Mouse (Mus musculus) embryonic facial prominence, embryonic 11.5 days (tissue): ENCODE measurements at regions not wholly inside any gene's neighbourhood (a gene's known extent, or its start where the extent isn't known, plus 50 kb on each side); places are given as distances from the start of the nearest gene placed in this dataset.

Experiments
- ATAC-seq: fragments of 200-750 bp; cut with Nextera tagmentation; replicated peaks from 2 replicates; pipeline ENCODE4 v1.8.0; 2017; ENCODE audit warnings: low read depth; ENCODE audit not compliant: insufficient number of reproducible peaks, low FRiP score, low TSS enrichment
- DNase-seq: peaks from one replicate; pipeline ENCODE4 v3.0.0-alpha.2; 2015; ENCODE audit warnings: low spot score
- H3K27ac ChIP-seq: fragments of 300-500 bp; sonication (generic); replicated peaks from 2 replicates; pipeline ENCODE4 v1.5.1; 2014; ENCODE audit warnings: mild to moderate bottlenecking, low read depth, low read length, control low read depth
- H3K27me3 ChIP-seq: fragments of 300-500 bp; sonication (generic); 2 replicates; pipeline ENCODE4 v1.6.1; 2014; ENCODE audit warnings: mild to moderate bottlenecking, low read length, moderate library complexity, mixed read lengths; ENCODE audit not compliant: control insufficient read depth, insufficient read depth
- H3K36me3 ChIP-seq: fragments of 300-500 bp; sonication (generic); replicated peaks from 2 replicates; pipeline ENCODE4 v1.6.1; 2014; ENCODE audit warnings: low read depth, mild to moderate bottlenecking, low read length, moderate library complexity, mixed read lengths; ENCODE audit not compliant: control insufficient read depth, insufficient read depth
- H3K4me1 ChIP-seq: fragments of 300-500 bp; sonication (generic); 2 replicates; pipeline ENCODE4 v1.6.1; 2014; ENCODE audit warnings: low read length, mixed read lengths; ENCODE audit not compliant: control insufficient read depth, insufficient read depth
- H3K4me2 ChIP-seq: fragments of 300-500 bp; sonication (generic); 2 replicates; pipeline ENCODE4 v1.6.1; 2014; ENCODE audit warnings: low read depth, mild to moderate bottlenecking, control low read depth, low read length, moderate library complexity
- H3K4me3 ChIP-seq: fragments of 300-500 bp; sonication (generic); 2 replicates; pipeline ENCODE4 v1.5.1; 2014; ENCODE audit warnings: low read depth, low read length, control low read depth
- H3K9ac ChIP-seq: fragments of 300-500 bp; sonication (generic); replicated peaks from 2 replicates; pipeline ENCODE4 v1.6.1; 2014; ENCODE audit warnings: mild to moderate bottlenecking, control low read depth, low read length
- H3K9me3 ChIP-seq: fragments of 300-500 bp; sonication (generic); replicated peaks from 2 replicates; pipeline ENCODE4 v1.6.1; 2016; ENCODE audit warnings: mild to moderate bottlenecking, low read length, inconsistent platforms, mixed read lengths; ENCODE audit not compliant: control insufficient read depth
- WGBS: fragments of 180-500 bp; shearing (Covaris S2); extraction: QIAGEN DNeasy Blood & Tissue Kit; methylation state at CpG from one replicate; pipeline ENCODE4 v1.1.7; 2014; 5-methylcytosine and 5-hydroxymethylcytosine counted together

DNA sequence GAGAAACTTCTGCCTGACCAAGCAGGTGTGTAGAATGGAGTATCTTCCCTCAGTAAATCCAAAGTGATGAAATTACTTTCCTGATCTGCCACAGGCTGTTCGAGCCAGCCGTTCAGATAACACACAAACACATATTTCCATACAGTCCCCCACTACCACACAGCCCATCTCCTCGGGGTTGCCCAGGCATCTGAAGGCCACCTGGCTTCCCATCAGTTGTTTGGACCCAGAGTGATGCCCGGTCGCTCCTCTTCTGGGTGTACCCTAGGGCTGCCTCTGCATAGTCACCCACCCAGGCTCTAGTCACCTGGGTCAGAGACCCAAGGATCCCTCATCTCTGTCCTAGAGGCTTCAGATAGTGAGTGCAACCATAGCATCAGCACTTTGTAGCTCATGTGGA is 107.9 kb downstream of the CK137956 start:
- H3K4me2 ChIP-seq: no peak overlapping the region
- no peak for DNase-seq
- no peak for ATAC-seq
- H3K27me3 ChIP-seq: no peaks in the 10 kb centered on the region
- 92% methylated on average over 5 of the region's 5 CpGs for WGBS
- H3K4me1 ChIP-seq: no peaks in the 10 kb centered on the region
- no peak overlapping the region for H3K27ac ChIP-seq
- H3K36me3 ChIP-seq: no peaks in the 10 kb centered on the region
- no peaks in the 10 kb centered on the region for H3K9me3 ChIP-seq
- no peak overlapping the region for H3K9ac ChIP-seq
- no peak overlapping the region for H3K4me3 ChIP-seq

DNA sequence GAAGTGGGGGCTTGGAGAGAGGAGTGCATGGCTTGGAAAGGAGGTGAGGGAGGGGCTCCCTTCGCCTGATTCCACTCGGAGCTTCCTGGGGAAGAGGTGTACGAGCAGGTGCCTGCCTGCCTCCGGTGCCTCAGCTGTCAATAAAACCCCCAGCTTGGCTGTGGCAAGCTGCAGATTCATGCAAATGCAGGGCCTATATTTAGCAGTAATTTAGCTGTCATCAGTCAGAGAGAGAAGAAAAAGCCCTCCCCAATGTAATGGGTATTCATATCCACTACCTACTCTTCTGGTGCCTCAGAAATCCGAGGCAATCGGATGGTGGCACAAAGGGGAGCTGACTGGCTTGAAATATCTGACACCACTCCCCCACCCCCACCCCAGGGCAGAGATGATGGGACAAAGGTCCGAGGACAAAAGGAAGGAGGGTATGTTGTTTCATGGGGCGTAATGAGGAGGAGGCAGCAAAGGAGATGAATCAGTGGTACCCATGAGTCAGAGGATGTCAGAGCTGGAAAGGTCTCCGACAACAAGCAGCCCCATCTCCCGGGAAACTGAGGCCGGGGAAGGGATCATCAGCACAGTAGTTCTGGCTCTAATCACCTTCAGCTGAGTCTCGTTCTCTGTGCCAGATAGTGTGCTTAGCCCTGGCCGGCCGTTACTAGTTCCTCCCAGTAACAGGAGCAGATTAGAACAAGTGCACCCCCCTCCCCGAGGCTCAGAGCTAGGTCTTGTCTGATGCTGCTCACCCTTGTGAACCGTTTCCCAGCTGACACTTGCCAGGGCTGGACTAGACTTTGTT is 109.2 kb downstream of the CK137956 start:
- 70% methylated on average over 16 of the region's 16 CpGs for WGBS
- Histone ChIP-seq H3K4me1 (no peaks in the 10 kb centered on the region), H3K4me3 (no peak overlapping the region), H3K9me3 (no peaks in the 10 kb centered on the region), H3K36me3 (no peaks in the 10 kb centered on the region), H3K9ac (no peak overlapping the region), H3K27me3 (no peaks in the 10 kb centered on the region), H3K27ac (no peak overlapping the region), H3K4me2 (no peak overlapping the region)
- DNase-seq: no peak
- no peak for ATAC-seq

DNA sequence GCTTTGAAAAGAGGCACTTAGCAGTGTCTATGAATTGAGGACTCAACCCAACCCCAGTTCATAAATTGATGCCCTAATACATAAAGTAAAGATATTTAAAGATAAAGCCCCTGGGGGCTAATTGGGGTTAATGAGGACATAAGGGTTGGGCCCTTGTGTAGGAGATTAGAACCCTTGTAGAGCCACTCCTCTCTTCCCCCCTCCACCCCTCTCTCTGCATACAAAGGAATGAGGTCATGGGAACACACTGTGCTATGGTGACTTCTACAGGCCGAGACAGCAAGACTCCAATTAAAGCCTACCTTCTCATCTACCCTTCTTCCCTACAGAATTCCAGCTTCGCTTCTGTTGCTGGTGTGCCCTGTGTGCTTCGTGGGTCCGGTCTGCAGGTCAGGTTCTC is 110.5 kb downstream of the CK137956 start:
- no peaks in the 10 kb centered on the region for H3K9me3 ChIP-seq
- H3K36me3 ChIP-seq: no peaks in the 10 kb centered on the region
- no peak for ATAC-seq
- H3K4me1 ChIP-seq: no peaks in the 10 kb centered on the region
- H3K9ac ChIP-seq: no peak overlapping the region
- WGBS: 82% methylated on average over 4 of the region's 4 CpGs
- no peak overlapping the region for H3K4me3 ChIP-seq
- H3K27ac ChIP-seq: no peak overlapping the region
- DNase-seq: no peak
- no peak overlapping the region for H3K4me2 ChIP-seq
- no peaks in the 10 kb centered on the region for H3K27me3 ChIP-seq

DNA sequence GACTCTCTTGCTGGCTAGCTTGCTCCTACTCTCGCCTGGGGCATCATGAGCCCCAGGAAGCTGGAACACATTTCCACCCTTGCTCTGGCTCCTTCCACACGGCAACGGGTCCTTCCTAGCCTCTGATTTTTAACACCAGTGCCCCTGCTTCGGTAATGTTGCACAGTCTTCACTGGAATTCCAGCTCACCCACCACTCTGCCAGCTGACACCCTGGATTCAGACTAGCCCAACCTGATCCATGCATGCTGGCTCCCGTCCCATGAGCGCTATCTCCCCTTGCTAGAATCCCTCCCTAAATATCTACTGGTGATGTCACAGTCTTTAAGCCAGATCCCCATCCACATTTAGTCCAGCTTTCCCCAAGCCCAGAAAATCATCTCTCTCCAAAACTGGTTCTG is 111.2 kb downstream of the CK137956 start:
- H3K9ac ChIP-seq: no peak overlapping the region
- DNase-seq (no peak), ATAC-seq (no peak)
- no peak overlapping the region for H3K4me2 ChIP-seq
- H3K27ac ChIP-seq: no peak overlapping the region
- H3K36me3 ChIP-seq: no peaks in the 10 kb centered on the region
- no peaks in the 10 kb centered on the region for H3K4me1 ChIP-seq
- no peaks in the 10 kb centered on the region for H3K9me3 ChIP-seq
- H3K27me3 ChIP-seq: no peaks in the 10 kb centered on the region
- 89% methylated on average over 6 of the region's 6 CpGs for WGBS
- H3K4me3 ChIP-seq: no peak overlapping the region

DNA sequence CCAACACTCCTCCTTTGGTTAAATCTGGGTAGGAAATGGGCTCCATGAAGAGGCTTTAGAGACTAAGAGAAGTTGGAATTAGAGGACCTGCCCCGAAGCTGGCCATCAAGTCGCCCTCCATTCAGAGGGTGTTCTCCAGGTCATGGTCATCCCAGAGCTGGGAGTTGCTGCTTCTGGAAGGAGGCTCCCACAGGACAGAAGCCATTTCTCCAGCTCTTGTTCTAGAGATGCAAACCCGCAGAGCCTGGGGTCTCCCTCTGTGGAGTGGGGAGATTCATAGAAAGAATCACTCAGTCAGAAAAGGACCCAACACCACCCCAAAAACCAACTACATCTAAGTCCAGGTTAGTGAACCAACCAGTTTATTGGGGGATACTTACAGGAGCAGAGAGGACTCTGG is 112.2 kb downstream of the CK137956 start:
- WGBS: 87% methylated on average over 3 of the region's 3 CpGs
- Histone ChIP-seq H3K4me3 (no peak overlapping the region), H3K27ac (no peak overlapping the region), H3K4me2 (no peak overlapping the region), H3K4me1 (no peaks in the 10 kb centered on the region), H3K9me3 (no peaks in the 10 kb centered on the region), H3K27me3 (no peaks in the 10 kb centered on the region), H3K9ac (no peak overlapping the region), H3K36me3 (no peaks in the 10 kb centered on the region)
- ATAC-seq: no peak
- no peak for DNase-seq

DNA sequence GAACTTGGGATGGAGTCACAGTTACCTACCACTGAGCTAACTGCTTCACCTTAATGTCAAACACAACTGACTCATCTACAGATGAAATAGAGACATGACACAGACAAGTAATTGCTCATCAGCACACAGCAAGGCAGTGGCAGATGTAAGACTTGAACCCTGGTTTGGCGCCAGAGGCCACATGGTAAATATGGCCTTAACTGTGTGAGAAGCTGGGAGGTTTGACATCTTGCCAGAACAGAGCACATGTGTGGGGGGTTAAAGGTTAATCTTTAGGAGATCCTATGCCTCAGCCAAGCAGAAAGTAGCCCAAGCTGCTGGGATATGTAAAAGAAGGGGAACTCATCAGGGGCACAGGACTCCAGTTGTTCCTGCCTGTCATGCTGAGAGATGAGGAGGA is 114.9 kb downstream of the CK137956 start:
- ATAC-seq: no peak
- 84% methylated on average over 1 of the region's 1 CpGs for WGBS

DNA sequence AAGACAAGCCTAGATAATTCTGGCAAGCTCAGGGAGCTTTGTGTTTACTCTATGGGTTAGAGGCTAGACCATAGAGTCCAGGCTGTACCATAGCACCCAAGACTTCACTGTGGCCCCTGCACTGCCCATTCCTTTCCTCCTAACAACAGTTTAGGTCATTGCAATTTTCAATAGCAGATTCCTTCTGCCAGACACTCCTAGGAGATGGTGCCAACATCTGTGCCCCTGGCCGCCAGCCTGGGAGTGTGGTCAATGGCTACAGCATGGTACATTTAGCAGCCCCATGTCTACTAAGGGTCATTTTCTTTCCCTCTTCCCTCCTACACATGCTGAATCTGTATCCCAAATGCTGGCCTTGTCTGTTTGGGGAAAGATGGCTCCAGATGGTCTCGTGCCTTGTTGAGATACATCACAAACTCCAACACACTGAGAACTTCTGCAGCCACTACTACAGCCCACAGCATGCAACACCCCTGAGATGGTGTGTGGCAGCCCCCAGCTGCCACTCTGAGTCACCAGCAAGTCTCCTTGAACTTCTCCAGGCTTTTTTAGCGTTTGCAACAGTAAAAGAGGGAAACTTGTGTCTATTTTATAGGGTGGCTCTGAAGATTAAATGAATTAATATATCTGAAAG is 115.9 kb downstream of the CK137956 start:
- H3K27me3 ChIP-seq: no peaks in the 10 kb centered on the region
- 83% methylated on average over 3 of the region's 3 CpGs for WGBS
- no peaks in the 10 kb centered on the region for H3K4me1 ChIP-seq
- ATAC-seq (no peak), DNase-seq (no peak)
- H3K36me3 ChIP-seq: no peaks in the 10 kb centered on the region
- no peak overlapping the region for H3K4me3 ChIP-seq
- no peak overlapping the region for H3K9ac ChIP-seq
- H3K9me3 ChIP-seq: no peaks in the 10 kb centered on the region
- H3K27ac ChIP-seq: no peak overlapping the region
- H3K4me2 ChIP-seq: no peak overlapping the region

More for the DNA sequence above, 114.9 kb downstream of the CK137956 start:
- no peaks in the 10 kb centered on the region for H3K27me3 ChIP-seq
- no peak overlapping the region for H3K9ac ChIP-seq
- H3K27ac ChIP-seq: no peak overlapping the region
- H3K9me3 ChIP-seq: no peaks in the 10 kb centered on the region
- no peak for DNase-seq
- H3K4me3 ChIP-seq: no peak overlapping the region
- H3K4me1 ChIP-seq: no peaks in the 10 kb centered on the region
- H3K4me2 ChIP-seq: no peak overlapping the region
- no peaks in the 10 kb centered on the region for H3K36me3 ChIP-seq

DNA sequence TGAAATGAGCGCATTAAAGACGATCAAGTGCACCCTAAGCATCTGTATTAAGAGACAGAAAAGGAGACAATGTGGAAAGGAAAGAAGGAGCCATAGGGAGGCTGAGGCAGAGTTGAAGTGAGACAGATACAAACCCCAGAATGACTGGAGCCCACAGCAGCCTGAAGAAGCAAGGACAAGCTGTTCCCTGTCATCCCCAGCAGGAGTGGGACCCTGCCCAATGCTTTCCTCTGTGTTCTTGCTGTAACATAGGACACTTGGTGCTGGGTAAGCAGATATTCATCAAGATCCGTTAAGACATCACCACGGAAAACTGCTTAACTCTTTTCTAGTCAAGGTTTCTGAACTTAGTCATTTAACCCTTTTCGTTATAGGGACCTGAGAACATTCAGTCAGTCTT is 121.4 kb downstream of the CK137956 start:
- DNase-seq (no peak), ATAC-seq (no peak)
- no peaks in the 10 kb centered on the region for H3K36me3 ChIP-seq
- no peaks in the 10 kb centered on the region for H3K9me3 ChIP-seq
- H3K4me1 ChIP-seq: no peaks in the 10 kb centered on the region
- H3K27ac ChIP-seq: no peak overlapping the region
- H3K27me3 ChIP-seq: no peaks in the 10 kb centered on the region
- H3K4me2 ChIP-seq: no peak overlapping the region
- H3K4me3 ChIP-seq: no peak overlapping the region
- WGBS: 90% methylated on average over 5 of the region's 5 CpGs
- H3K9ac ChIP-seq: no peak overlapping the region
